Mouse (Mus musculus) c-Kit-positive CD71-negative TER-119-negative erythroid progenitor cells, embryonic 14.5 days (primary cell): ENCODE measurements around the gene Clcc1.

Experiments
- DNase-seq: peaks from one replicate; pipeline ENCODE4 v3.0.0-alpha.2; 2013; ENCODE audit warnings: low read depth

Gene Clcc1

GRCm38 (mm10) chr3:108702789-108703188 lies 49.1 kb downstream of the Clcc1 start:
- DNase-seq, result no peak

GRCm38 (mm10) chr3:108711296-108711695 lies 57.6 kb downstream of the Clcc1 start:
- DNase-seq, result no peak

GRCm38 (mm10) chr3:108713065-108713675 lies 59.5 kb downstream of the Clcc1 start:
- no peak for DNase-seq

- DNase-seq, result no peak
Measured at GRCm38 (mm10) chr3:108714837-108715236, 61.1 kb downstream of the Clcc1 start.

GRCm38 (mm10) chr3:108717896-108718502 lies 64.3 kb downstream of the Clcc1 start:
- DNase-seq, result no peak

- DNase-seq, result no peak
Measured at GRCm38 (mm10) chr3:108719357-108719756, 65.6 kb downstream of the Clcc1 start.

- no peak for DNase-seq
Measured at GRCm38 (mm10) chr3:108719761-108720160, 66.0 kb downstream of the Clcc1 start.

- no peak for DNase-seq
Measured at GRCm38 (mm10) chr3:108721076-108721991, 67.6 kb downstream of the Clcc1 start.

GRCm38 (mm10) chr3:108722036-108722872 lies 68.5 kb downstream of the Clcc1 start, which contains the start of gene Gpsm2:
Gpsm2 (minus strand) TSS chr3:108722309.
- peak; percentile 91 for DNase-seq

GRCm38 (mm10) chr3:108726413-108726812 lies 72.7 kb downstream of the Clcc1 start:
- DNase-seq, result no peak

GRCm38 (mm10) chr3:108727344-108727743 lies 73.6 kb downstream of the Clcc1 start:
- no peak for DNase-seq

- DNase-seq, result no peak
Measured at GRCm38 (mm10) chr3:108727776-108728175, 74.1 kb downstream of the Clcc1 start.
